ENCODE assay signal across 24 mouse cellular contexts in the genomic region with DNA sequence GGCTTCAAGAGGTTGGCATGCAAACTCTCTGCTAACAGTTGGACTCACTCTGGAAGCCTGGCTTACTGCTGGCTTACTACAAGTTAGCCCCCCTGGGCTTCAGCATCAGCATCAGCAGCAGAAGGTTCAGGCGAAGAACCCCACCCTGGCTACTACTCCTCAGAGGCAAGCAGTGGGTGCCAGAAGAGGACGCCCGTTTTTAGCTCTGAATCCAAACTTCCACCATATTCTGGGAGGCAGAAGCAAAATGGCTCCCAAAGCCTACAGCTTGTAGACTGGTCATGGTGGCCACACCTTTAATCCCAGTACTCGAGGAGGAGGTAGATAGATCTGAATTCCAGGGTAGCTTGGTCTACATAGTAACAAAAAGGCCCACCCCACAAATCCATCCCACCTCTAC. TPM values are rescaled to one million over a fixed set of nuclear protein-coding genes. Genes with fewer than 3 reads are reported as not detected.
"Had no signal": no experiment of that assay in that cellular context is flagged by ENCODE, and none has a peak within 500 bp of the region (broad histone marks: within the 10 kb centered on the region; RNA-seq: fewer than 3 reads in every experiment).

No protein-coding gene starts in this region.

- DNase-seq: gastrocnemius, postnatal 14 days; gastrocnemius, postnatal 36 days; heart, adult 18-20 months; heart, postnatal 14 days; heart, postnatal 36 days; kidney, adult 11 months; kidney, adult 2 months; kidney, adult 9 months; kidney, postnatal 14 days; kidney, postnatal 36 days; layer of hippocampus, adult 9-11 months; layer of hippocampus, postnatal 36 days had no signal

- H3K4me1 ChIP-seq: heart, embryonic 13.5 days; heart, embryonic 15.5 days; hindbrain, embryonic 13.5 days; hindbrain, embryonic 15.5 days; kidney, embryonic 15.5 days; limb, embryonic 13.5 days; limb, embryonic 15.5 days had no signal

- H3K9me3 ChIP-seq: heart, embryonic 13.5 days; heart, embryonic 15.5 days; hindbrain, embryonic 13.5 days; hindbrain, embryonic 15.5 days; kidney, embryonic 15.5 days; limb, embryonic 13.5 days; limb, embryonic 15.5 days; liver, embryonic 12.5 days had no signal

- H3K4me3 ChIP-seq: heart, embryonic 13.5 days; heart, embryonic 15.5 days; hindbrain, embryonic 13.5 days; hindbrain, embryonic 15.5 days; kidney, embryonic 15.5 days; limb, embryonic 13.5 days; limb, embryonic 15.5 days; liver, embryonic 12.5 days had no signal

- H3K27me3 ChIP-seq: heart, embryonic 13.5 days; heart, embryonic 15.5 days; hindbrain, embryonic 13.5 days; hindbrain, embryonic 15.5 days; kidney, embryonic 15.5 days; limb, embryonic 13.5 days; limb, embryonic 15.5 days; liver, embryonic 12.5 days had no signal

- H3K27ac ChIP-seq: heart, embryonic 13.5 days; heart, embryonic 15.5 days; hindbrain, embryonic 13.5 days; hindbrain, embryonic 15.5 days; hindbrain, postnatal 0 days; kidney, embryonic 15.5 days; kidney, postnatal 0 days; limb, embryonic 13.5 days; limb, embryonic 15.5 days; liver, embryonic 12.5 days; liver, embryonic 14.5 days had no signal

RNA-seq across cellular contexts. Expression of gene Pram1, which starts 6.2 kb away (rescaled TPM):
- total RNA-seq: gastrocnemius, postnatal 14 days; gastrocnemius, postnatal 36 days; hindbrain, postnatal 0 days; liver, adult 2 months had no signal
- polyA plus RNA-seq: kidney, embryonic 15.5 days had no signal
